ENCODE assay signal across 8 mouse cellular contexts in genomic region chr13:34038056-34038432, GRCm38 (mm10). TPM values are rescaled to one million over a fixed set of nuclear protein-coding genes. Genes with fewer than 3 reads are reported as not detected.
DNase-seq lines count a peak whose midpoint lies in the region; ATAC-seq and TF ChIP-seq lines count a peak whose summit lies in the region.

No protein-coding gene starts in this region.

- no peak for TF ChIP-seq CTCF in layer of hippocampus, adult 2 months (conservative IDR thresholded peaks at IDR 0.05)

- H3K27ac ChIP-seq in layer of hippocampus, adult 2 months, result peak overlapping the region; percentile 97
- H3K27ac ChIP-seq in brown adipose tissue, adult 24 weeks (replicated peaks; ENCODE audit: low read depth, low read length), result no peak overlapping the region
- H3K27ac ChIP-seq in hindbrain, embryonic 14.5 days, result peak overlapping the region; percentile 87
- H3K27ac ChIP-seq in midbrain, embryonic 13.5 days, result peak overlapping the region; percentile 83

- peak overlapping the region; percentile 81 for H3K4me3 ChIP-seq in layer of hippocampus, adult 2 months
- H3K4me3 ChIP-seq in brown adipose tissue, adult 24 weeks (ENCODE audit: insufficient read depth, low read depth, low read length), result peak overlapping the region; percentile 87
- H3K4me3 ChIP-seq in hindbrain, embryonic 14.5 days (replicated peaks; ENCODE audit: low read length), result peak overlapping the region; percentile 76
- peak overlapping the region; percentile 75 for H3K4me3 ChIP-seq in midbrain, embryonic 13.5 days (replicated peaks)

- no peak for ATAC-seq in hindbrain, embryonic 14.5 days (ENCODE audit: low FRiP score)
- peak; percentile 9 for ATAC-seq in midbrain, embryonic 13.5 days
- ATAC-seq in megakaryocyte progenitor cell, adult 5-6 weeks (replicated peaks; ENCODE audit: poor library complexity), result no peak; the same call in 1 of the 2 replicates
- no peak for ATAC-seq in cerebellum, adult (ENCODE audit: insufficient number of reproducible peaks, low FRiP score, low TSS enrichment)

- H3K9me3 ChIP-seq in hindbrain, embryonic 14.5 days (ENCODE audit: control insufficient read depth, low read length), result no peaks in the 10 kb centered on the region
- H3K9me3 ChIP-seq in midbrain, embryonic 13.5 days, result no peaks in the 10 kb centered on the region

- peak overlapping the region; percentile 93 for H3K9ac ChIP-seq in hindbrain, embryonic 14.5 days
- peak overlapping the region; percentile 91 for H3K9ac ChIP-seq in midbrain, embryonic 13.5 days (replicated peaks)

- H3K27me3 ChIP-seq in hindbrain, embryonic 14.5 days (ENCODE audit: control insufficient read depth, insufficient read depth, low read length), result no peaks in the 10 kb centered on the region
- H3K27me3 ChIP-seq in midbrain, embryonic 13.5 days, result no peaks in the 10 kb centered on the region

- H3K4me2 ChIP-seq in hindbrain, embryonic 14.5 days (replicated peaks), result peak overlapping the region; percentile 67
- peak overlapping the region; percentile 81 for H3K4me2 ChIP-seq in midbrain, embryonic 13.5 days (replicated peaks)

- peaks cover 7% of the 10 kb centered on the region; the same call in 1 of the 2 replicates for H3K4me1 ChIP-seq in brown adipose tissue, adult 24 weeks (ENCODE audit: control insufficient read depth, insufficient read depth, insufficient read length, low read length)
- H3K4me1 ChIP-seq in hindbrain, embryonic 14.5 days (replicated peaks; ENCODE audit: control insufficient read depth, insufficient read depth, low read length), result peaks cover 13% of the 10 kb centered on the region
- peaks cover 23% of the 10 kb centered on the region for H3K4me1 ChIP-seq in midbrain, embryonic 13.5 days (replicated peaks)

- DNase-seq in layer of hippocampus, adult 2 months (ENCODE audit: low spot score in 2 of 2), result no peak
- no peak for DNase-seq in layer of hippocampus, postnatal 14 days (ENCODE audit: low spot score in 2 of 2)
- no peak for DNase-seq in hindbrain, embryonic 14.5 days (ENCODE audit: low spot score)
- no peak for DNase-seq in embryo, embryonic 9.5 days (ENCODE audit: extremely low spot score)

- 0 out of 2 replicates have a peak, but pooled peaks cover 6% of the 10 kb centered on the region for H3K36me3 ChIP-seq in hindbrain, embryonic 14.5 days (replicated peaks; ENCODE audit: control insufficient read depth, insufficient read depth)
- peaks cover 12% of the 10 kb centered on the region; the same call in 1 of the 2 replicates for H3K36me3 ChIP-seq in midbrain, embryonic 13.5 days

- WGBS in hindbrain, embryonic 14.5 days, result 45% methylated on average over 5 of the region's 5 CpGs
- 40% methylated on average over 5 of the region's 5 CpGs for WGBS in midbrain, embryonic 13.5 days

RNA-seq across cellular contexts. Expression of gene Bphl, which starts 0.6 kb away (rescaled TPM):
- total RNA-seq in layer of hippocampus, adult 2 months (2021), result 10 to 100 TPM; 50.8 to 51.9 TPM
- 10 to 100 TPM; 39.3 to 46.4 TPM for total RNA-seq in layer of hippocampus, postnatal 14 days (2021)
- polyA plus RNA-seq in brown adipose tissue, adult 24 weeks (2012; ENCODE audit: insufficient read depth, insufficient read length, missing spikeins), result 97.8 and 143 TPM in 2 replicates
- 42.8 and 43.5 TPM in 2 replicates for polyA plus RNA-seq in hindbrain, embryonic 14.5 days (2014; fragmentation: Nextera tagmentation; extraction: Ambion mirVana)
- 31.6 and 36.8 TPM in 2 replicates for polyA plus RNA-seq in midbrain, embryonic 13.5 days (2015; fragmentation: Nextera tagmentation; extraction: Ambion mirVana)
- 96.7 and 115 TPM in 2 replicates for total RNA-seq in megakaryocyte progenitor cell, adult 5-6 weeks (2015)
- total RNA-seq in megakaryocyte progenitor cell, adult 5-6 weeks (2017), result 40.2 and 70.3 TPM in 2 replicates

RNA-seq across cellular contexts. Expression of gene Serpinb6a, which starts 35.5 kb away (rescaled TPM):
- total RNA-seq in layer of hippocampus, adult 2 months (2021), result 10 to 100 TPM; 44.5 to 46.0 TPM
- 10 to 100 TPM; 45.3 to 49.5 TPM for total RNA-seq in layer of hippocampus, postnatal 14 days (2021)
- 60.1 and 80.3 TPM in 2 replicates for polyA plus RNA-seq in brown adipose tissue, adult 24 weeks (2012; ENCODE audit: insufficient read depth, insufficient read length, missing spikeins)
- polyA plus RNA-seq in hindbrain, embryonic 14.5 days (2014; fragmentation: Nextera tagmentation; extraction: Ambion mirVana), result 42.1 TPM in 2 replicates
- polyA plus RNA-seq in midbrain, embryonic 13.5 days (2015; fragmentation: Nextera tagmentation; extraction: Ambion mirVana), result 29.5 and 31.1 TPM in 2 replicates
- 10.0 and 12.8 TPM in 2 replicates for total RNA-seq in megakaryocyte progenitor cell, adult 5-6 weeks (2015)
- 12.0 and 17.6 TPM in 2 replicates for total RNA-seq in megakaryocyte progenitor cell, adult 5-6 weeks (2017)

RNA-seq across cellular contexts. Expression of gene Ripk1, which starts 35.9 kb away (rescaled TPM):
- 1 to 10 TPM; 6.9 to 7.3 TPM for total RNA-seq in layer of hippocampus, adult 2 months (2021)
- 1 to 10 TPM; 7.7 to 8.2 TPM for total RNA-seq in layer of hippocampus, postnatal 14 days (2021)
- 7.0 and 11.0 TPM in 2 replicates for polyA plus RNA-seq in brown adipose tissue, adult 24 weeks (2012; ENCODE audit: insufficient read depth, insufficient read length, missing spikeins)
- 6.5 and 8.2 TPM in 2 replicates for polyA plus RNA-seq in hindbrain, embryonic 14.5 days (2014; fragmentation: Nextera tagmentation; extraction: Ambion mirVana)
- 5.3 and 6.4 TPM in 2 replicates for polyA plus RNA-seq in midbrain, embryonic 13.5 days (2015; fragmentation: Nextera tagmentation; extraction: Ambion mirVana)
- 42.9 and 44.3 TPM in 2 replicates for total RNA-seq in megakaryocyte progenitor cell, adult 5-6 weeks (2015)
- total RNA-seq in megakaryocyte progenitor cell, adult 5-6 weeks (2017), result 49.6 and 50.6 TPM in 2 replicates

RNA-seq across cellular contexts. Expression of gene Tubb2a, which starts 39.8 kb away (rescaled TPM):
- total RNA-seq in layer of hippocampus, adult 2 months (2021), result 1,000 to 10,000 TPM in 1 of 2 experiments, 100 to 1,000 TPM in 1; 962 to 1,047 TPM
- total RNA-seq in layer of hippocampus, postnatal 14 days (2021), result 1,000 to 10,000 TPM; 2,027 to 2,125 TPM
- polyA plus RNA-seq in brown adipose tissue, adult 24 weeks (2012; ENCODE audit: insufficient read depth, insufficient read length, missing spikeins), result 21.2 and 76.9 TPM in 2 replicates
- 2,565 and 2,873 TPM in 2 replicates for polyA plus RNA-seq in hindbrain, embryonic 14.5 days (2014; fragmentation: Nextera tagmentation; extraction: Ambion mirVana)
- polyA plus RNA-seq in midbrain, embryonic 13.5 days (2015; fragmentation: Nextera tagmentation; extraction: Ambion mirVana), result 1,655 and 1,711 TPM in 2 replicates
- total RNA-seq in megakaryocyte progenitor cell, adult 5-6 weeks (2015), result 2.3 and 2.5 TPM in 2 replicates
- total RNA-seq in megakaryocyte progenitor cell, adult 5-6 weeks (2017), result 6.9 and 7.9 TPM in 2 replicates

Comparison
In these comparisons a context has a peak if more than half of its experiments do, and no peak if none do; other contexts are left out.
1. RNA of gene Ripk1, which starts 35.9 kb away (total RNA-seq): 42.9 to 50.6 TPM in megakaryocyte progenitor cell, adult 5-6 weeks; 7.7 to 8.2 TPM in layer of hippocampus, postnatal 14 days and 6.9 to 7.3 TPM in layer of hippocampus, adult 2 months; every median in the first group is over 4 times any median in the second.
2. Peak in every context shown above with its lines, with median percentiles within 50 percentile points of each other: H3K4me3 ChIP-seq.